Mouse (Mus musculus) heart, embryonic 16.5 days (tissue): ENCODE data around the gene Fkbp5. TPM values are rescaled to one million over a fixed set of nuclear protein-coding genes. Genes with fewer than 3 reads are reported as not detected.

Experiments
- ATAC-seq: fragments of 200-750 bp; cut with Nextera tagmentation; replicated peaks from 2 replicates; pipeline ENCODE4 v1.8.0; 2017; ENCODE audit warnings: moderate number of reproducible peaks; ENCODE audit not compliant: insufficient read depth, low FRiP score; ENCODE audit errors: extremely low read depth
- H3K27ac ChIP-seq: fragments of 300-500 bp; sonication (generic); 2 replicates; pipeline ENCODE4 v1.5.1; 2014; ENCODE audit warnings: mild to moderate bottlenecking, low read length, control low read depth, moderate library complexity
- H3K27me3 ChIP-seq: fragments of 300-500 bp; sonication (generic); 2 replicates; pipeline ENCODE4 v1.6.1; 2014; ENCODE audit warnings: low read length, mixed read lengths; ENCODE audit not compliant: control insufficient read depth, insufficient read depth
- H3K36me3 ChIP-seq: fragments of 300-500 bp; sonication (generic); 2 replicates; pipeline ENCODE4 v1.6.1; 2014; ENCODE audit not compliant: control insufficient read depth, insufficient read depth
- H3K4me1 ChIP-seq: fragments of 300-500 bp; sonication (generic); 2 replicates; pipeline ENCODE4 v1.6.1; 2014; ENCODE audit warnings: low read length, mixed read lengths; ENCODE audit not compliant: control insufficient read depth, insufficient read depth
- H3K4me2 ChIP-seq: fragments of 300-500 bp; sonication (generic); 2 replicates; pipeline ENCODE4 v1.6.1; 2014; ENCODE audit warnings: low read depth, mild to moderate bottlenecking, control low read depth, low read length
- H3K4me3 ChIP-seq: fragments of 300-500 bp; sonication (generic); 2 replicates; pipeline ENCODE4 v1.5.1; 2014; ENCODE audit warnings: mild to moderate bottlenecking, control low read depth, low read length
- H3K9ac ChIP-seq: fragments of 300-500 bp; sonication (generic); 2 replicates; pipeline ENCODE4 v1.6.1; 2014; ENCODE audit warnings: low read length, control low read depth
- H3K9me3 ChIP-seq: fragments of 300-500 bp; sonication (generic); replicated peaks from 2 replicates; pipeline ENCODE4 v1.6.1; 2016; ENCODE audit warnings: low read length; ENCODE audit not compliant: control insufficient read depth
- WGBS: fragments of 180-500 bp; shearing (Covaris S2); extraction: QIAGEN DNeasy Blood & Tissue Kit; methylation state at CpG from one replicate; pipeline ENCODE4 v1.1.7; 2014; 5-methylcytosine and 5-hydroxymethylcytosine counted together
- polyA plus RNA-seq: library from polyadenylated mRNA; unstranded; fragments of >200 nt; fragmentation: Nextera tagmentation; extraction: Ambion mirVana; gene quantifications from 2 replicates; pipeline ENCODE4 v1.2.1, GENCODE M21; 2015

Fkbp5 gene
- polyA plus RNA-seq, 1 experiment from 2014 or later = 54.5 TPM

- no peaks in the 10 kb centered on the region for H3K36me3 ChIP-seq
- ATAC-seq = no peak
- no peak overlapping the region for H3K4me2 ChIP-seq
- no peak overlapping the region for H3K27ac ChIP-seq
- no peak overlapping the region for H3K9ac ChIP-seq
- H3K27me3 ChIP-seq = no peaks in the 10 kb centered on the region
- 0 out of 2 replicates have a peak, but pooled peaks cover 2% of the 10 kb centered on the region for H3K9me3 ChIP-seq
- H3K4me3 ChIP-seq = no peak overlapping the region
- no peaks in the 10 kb centered on the region for H3K4me1 ChIP-seq
- 52% methylated on average over 2 of the region's 2 CpGs for WGBS
Observed at GRCm38 (mm10) chr17:28499190-28499589, 18.1 kb downstream of the Fkbp5 start.

GRCm38 (mm10) chr17:28495832-28496231 lies 21.5 kb downstream of the Fkbp5 start:
- no peak overlapping the region for H3K27ac ChIP-seq
- H3K9ac ChIP-seq = no peak overlapping the region
- no peaks in the 10 kb centered on the region for H3K36me3 ChIP-seq
- H3K4me1 ChIP-seq = no peaks in the 10 kb centered on the region
- no peak overlapping the region for H3K4me2 ChIP-seq
- 0 out of 2 replicates have a peak, but pooled peaks cover 2% of the 10 kb centered on the region for H3K9me3 ChIP-seq
- no peaks in the 10 kb centered on the region for H3K27me3 ChIP-seq
- WGBS = 84% methylated on average over 8 of the region's 8 CpGs
- no peak for ATAC-seq
- no peak overlapping the region for H3K4me3 ChIP-seq

GRCm38 (mm10) chr17:28491035-28491770 lies 26.1 kb downstream of the Fkbp5 start:
- Histone ChIP-seq H3K4me2 (no peak overlapping the region), H3K27ac (no peak overlapping the region), H3K4me1 (no peaks in the 10 kb centered on the region), H3K27me3 (no peaks in the 10 kb centered on the region), H3K4me3 (no peak overlapping the region), H3K9ac (no peak overlapping the region), H3K36me3 (no peaks in the 10 kb centered on the region), H3K9me3 (no peaks in the 10 kb centered on the region)
- WGBS = 79% methylated on average over 14 of the region's 14 CpGs
- ATAC-seq = no peak

- H3K9me3 ChIP-seq = no peaks in the 10 kb centered on the region
- H3K36me3 ChIP-seq = no peaks in the 10 kb centered on the region
- H3K4me2 ChIP-seq = no peak overlapping the region
- no peak for ATAC-seq
- H3K27ac ChIP-seq = peak overlapping the region; percentile 35
- peaks cover 4% of the 10 kb centered on the region; the same call in 1 of the 2 replicates for H3K4me1 ChIP-seq
- no peaks in the 10 kb centered on the region for H3K27me3 ChIP-seq
- 69% methylated on average over 7 of the region's 7 CpGs for WGBS
- no peak overlapping the region for H3K4me3 ChIP-seq
- no peak overlapping the region for H3K9ac ChIP-seq
Observed at GRCm38 (mm10) chr17:28488258-28489013, 28.9 kb downstream of the Fkbp5 start.

- no peak for ATAC-seq
- Histone ChIP-seq H3K4me1 (peaks cover 4% of the 10 kb centered on the region; the same call in 1 of the 2 replicates), H3K9me3 (no peaks in the 10 kb centered on the region), H3K9ac (no peak overlapping the region), H3K4me3 (no peak overlapping the region), H3K4me2 (no peak overlapping the region; the same call in 1 of the 2 replicates), H3K27me3 (no peaks in the 10 kb centered on the region), H3K27ac (peak overlapping the region; percentile 38; the same call in 1 of the 2 replicates), H3K36me3 (no peaks in the 10 kb centered on the region)
- WGBS = 86% methylated on average over 18 of the region's 18 CpGs
Observed at GRCm38 (mm10) chr17:28487584-28488257, 29.6 kb downstream of the Fkbp5 start.

- no peak overlapping the region for H3K4me3 ChIP-seq
- no peak overlapping the region for H3K27ac ChIP-seq
- no peaks in the 10 kb centered on the region for H3K27me3 ChIP-seq
- H3K36me3 ChIP-seq = no peaks in the 10 kb centered on the region
- WGBS = 82% methylated on average over 6 of the region's 6 CpGs
- H3K4me1 ChIP-seq = peaks cover 4% of the 10 kb centered on the region; the same call in 1 of the 2 replicates
- ATAC-seq = no peak
- H3K9ac ChIP-seq = no peak overlapping the region
- no peaks in the 10 kb centered on the region for H3K9me3 ChIP-seq
- H3K4me2 ChIP-seq = no peak overlapping the region
Observed at GRCm38 (mm10) chr17:28486720-28487119, 30.6 kb downstream of the Fkbp5 start.

- peak; percentile 98 for ATAC-seq
- Histone ChIP-seq H3K4me3 (peak overlapping the region; percentile 73), H3K27me3 (no peaks in the 10 kb centered on the region), H3K36me3 (no peaks in the 10 kb centered on the region), H3K4me2 (peak overlapping the region; percentile 70), H3K9me3 (no peaks in the 10 kb centered on the region), H3K9ac (peak overlapping the region; percentile 83), H3K27ac (peak overlapping the region; percentile 76), H3K4me1 (peaks cover 4% of the 10 kb centered on the region; the same call in 1 of the 2 replicates)
- WGBS = under 1% methylated on average over 51 of the region's 58 CpGs
Observed at GRCm38 (mm10) chr17:28485977-28486400, 31.3 kb downstream of the Fkbp5 start.

- Histone ChIP-seq H3K9me3 (no peaks in the 10 kb centered on the region), H3K27ac (peak overlapping the region; percentile 76), H3K27me3 (no peaks in the 10 kb centered on the region), H3K4me1 (peaks cover 4% of the 10 kb centered on the region; the same call in 1 of the 2 replicates), H3K9ac (peak overlapping the region; percentile 83), H3K4me3 (peak overlapping the region; percentile 73), H3K36me3 (no peaks in the 10 kb centered on the region), H3K4me2 (peak overlapping the region; percentile 70)
- under 1% methylated on average over 53 of the region's 77 CpGs for WGBS
- ATAC-seq = peak; percentile 41
Observed at GRCm38 (mm10) chr17:28485446-28485948, 31.8 kb downstream of the Fkbp5 start.
